Mouse (Mus musculus): ENCODE results near the gene Steap2. TPM values are rescaled to one million over a fixed set of nuclear protein-coding genes. Genes with fewer than 3 reads are reported as not detected.

Steap2 gene
- polyA plus RNA-seq, 2 experiments = 3.0 to 5.2 TPM

DNA sequence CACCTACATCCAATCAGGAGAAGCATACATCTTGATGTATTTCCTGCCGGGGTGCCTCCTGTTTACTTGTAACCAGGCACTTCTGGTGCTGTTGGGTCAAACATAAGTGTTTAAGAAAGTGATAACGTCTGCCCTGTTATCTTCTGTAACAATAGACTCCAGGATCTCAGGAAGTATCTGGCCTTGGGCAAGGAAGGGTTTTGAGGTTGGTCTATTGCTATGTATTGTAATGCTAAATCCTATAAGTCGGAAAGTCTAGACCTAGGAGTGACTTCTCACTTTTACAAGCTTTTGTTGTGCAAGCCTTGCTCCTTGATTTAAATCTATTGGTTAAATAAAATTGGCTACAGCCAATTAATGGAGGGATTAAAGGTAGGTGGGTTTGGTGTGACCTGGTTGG lies 4.5 kb upstream of the Steap2 start:
- ATAC-seq (ENCODE audit: insufficient read depth) = no peak
- no peaks in the 10 kb centered on the region for H3K36me3 ChIP-seq (replicated peaks; ENCODE audit: control insufficient read depth, insufficient read depth, low read depth)
- no peaks in the 10 kb centered on the region for H3K4me1 ChIP-seq (replicated peaks; ENCODE audit: control insufficient read depth in 2 of 2, insufficient read depth in 2 of 2, low read length in 1 of 2)
- H3K27me3 ChIP-seq (ENCODE audit: control insufficient read depth, insufficient read depth, low read length) = peaks cover 8% of the 10 kb centered on the region
- H3K9me3 ChIP-seq (ENCODE audit: control insufficient read depth, low read length) = no peaks in the 10 kb centered on the region
- 29% methylated on average over 3 of the region's 3 CpGs for WGBS (ENCODE audit: insufficient replicate concordance)
- no peak overlapping the region for H3K4me3 ChIP-seq (ENCODE audit: insufficient read depth in 1 of 2, low read depth in 2 of 2, low read length in 2 of 2)
- H3K4me2 ChIP-seq (ENCODE audit: low read depth) = no peak overlapping the region
- DNase-seq (ENCODE audit: low read depth in 3 of 3, low spot score in 3 of 3) = no peak
- H3K9ac ChIP-seq (replicated peaks) = no peak overlapping the region
- no peak overlapping the region for H3K27ac ChIP-seq
- no peak for TF ChIP-seq CTCF (IDR thresholded peaks at IDR 0.05; ENCODE audit: low read depth)
- no peak for TF ChIP-seq EP300 (IDR thresholded peaks at IDR 0.05; ENCODE audit: low read depth)

DNA sequence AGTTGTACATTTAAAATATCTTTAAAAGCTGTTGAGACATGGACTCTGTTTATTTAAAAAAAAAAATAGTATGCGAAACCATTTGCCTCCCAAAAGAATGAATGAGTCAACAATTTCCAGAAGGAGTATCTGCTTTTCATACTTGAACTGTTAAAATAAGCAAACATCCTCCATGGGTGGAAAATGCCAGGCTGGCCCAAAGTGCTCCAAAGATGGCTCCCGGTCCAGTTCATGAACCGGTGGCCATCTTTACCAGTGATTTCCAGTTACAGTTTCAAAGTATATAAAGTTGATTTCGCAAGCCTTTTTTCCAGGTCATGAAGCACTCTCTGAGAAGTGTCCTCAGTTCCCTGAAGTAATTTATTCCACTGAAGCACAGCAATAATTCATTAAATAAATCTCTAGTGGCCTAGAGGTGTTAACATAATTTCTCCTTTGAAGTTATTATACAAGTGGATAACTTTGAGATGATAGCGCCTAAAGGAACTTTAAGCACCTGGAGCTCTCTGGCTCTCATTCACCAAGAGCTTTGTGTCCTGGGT lies 1.1 kb upstream of the Steap2 start:
- no peak for TF ChIP-seq CTCF (IDR thresholded peaks at IDR 0.05; ENCODE audit: low read depth)
- TF ChIP-seq EP300 (IDR thresholded peaks at IDR 0.05; ENCODE audit: low read depth) = no peak
- no peaks in the 10 kb centered on the region for H3K4me1 ChIP-seq (replicated peaks; ENCODE audit: control insufficient read depth in 2 of 2, insufficient read depth in 2 of 2, low read length in 1 of 2)
- ATAC-seq (ENCODE audit: insufficient read depth) = no peak
- H3K9me3 ChIP-seq (ENCODE audit: control insufficient read depth, low read length) = no peaks in the 10 kb centered on the region
- DNase-seq (ENCODE audit: low read depth in 3 of 3, low spot score in 3 of 3) = no peak
- no peak overlapping the region for H3K4me3 ChIP-seq (ENCODE audit: insufficient read depth in 1 of 2, low read depth in 2 of 2, low read length in 2 of 2)
- no peak overlapping the region for H3K27ac ChIP-seq
- no peak overlapping the region for H3K4me2 ChIP-seq (ENCODE audit: low read depth)
- no peaks in the 10 kb centered on the region for H3K36me3 ChIP-seq (replicated peaks; ENCODE audit: control insufficient read depth, insufficient read depth, low read depth)
- WGBS (ENCODE audit: insufficient replicate concordance) = 71% methylated on average over 5 of the region's 5 CpGs
- H3K9ac ChIP-seq (replicated peaks) = no peak overlapping the region
- H3K27me3 ChIP-seq (ENCODE audit: control insufficient read depth, insufficient read depth, low read length) = peaks cover 22% of the 10 kb centered on the region

DNA sequence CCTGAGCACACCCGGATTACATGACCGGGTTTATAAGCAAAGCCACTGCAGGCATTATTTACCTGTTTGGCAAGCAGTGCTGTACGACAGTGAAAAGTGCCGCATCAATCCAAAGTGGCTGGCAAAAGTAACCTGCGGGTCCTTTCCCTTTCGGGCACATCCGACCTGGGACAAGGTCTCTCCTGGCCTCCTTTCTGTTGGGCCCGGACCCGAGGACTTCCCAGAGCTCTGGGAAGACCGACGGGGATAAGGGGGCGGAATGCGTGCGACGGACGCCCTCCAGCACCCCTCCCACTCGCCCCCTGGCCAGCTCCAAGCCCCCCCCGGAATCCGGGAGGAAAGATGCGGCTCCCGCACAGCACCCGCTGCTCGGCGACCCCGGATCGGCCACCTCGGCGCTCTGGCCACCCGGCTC lies 830 bp downstream of the Steap2 start:
- Histone ChIP-seq H3K4me1 (replicated peaks; ENCODE audit: control insufficient read depth in 2 of 2, insufficient read depth in 2 of 2, low read length in 1 of 2) (peaks cover 0 to 3% of the 10 kb centered on the region in 2 experiments; a peak in 1 of 4 replicates), H3K27ac (no peak overlapping the region), H3K4me3 (ENCODE audit: insufficient read depth in 1 of 2, low read depth in 2 of 2, low read length in 2 of 2) (peak overlapping the region; percentile 56 to 63)

DNA sequence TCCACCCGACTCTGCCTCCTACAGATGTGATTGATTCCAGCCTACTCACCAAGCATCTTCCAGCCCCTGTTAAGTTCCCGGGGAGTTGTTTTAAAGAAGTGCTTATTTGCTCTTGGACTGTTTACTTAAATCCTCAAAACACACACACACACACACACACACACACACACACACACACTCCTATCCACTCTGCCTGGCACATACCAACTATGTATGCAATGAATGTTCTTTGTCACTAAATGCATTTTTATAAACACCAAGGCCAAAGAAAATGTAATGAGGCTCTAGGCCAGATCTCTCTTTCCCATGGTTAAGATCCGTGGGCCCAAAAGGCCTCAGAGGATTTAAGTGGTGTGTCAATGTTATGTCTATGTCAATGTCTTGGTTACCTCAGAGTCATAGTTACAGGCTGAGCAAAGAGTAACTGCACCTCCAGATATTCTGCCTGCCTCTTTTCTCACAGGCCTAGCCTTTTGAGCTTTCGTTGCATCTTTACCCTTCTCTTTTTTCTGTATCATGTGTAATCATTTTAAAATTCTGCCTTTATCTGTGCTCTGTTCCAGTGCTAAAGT lies 2.1 kb downstream of the Steap2 start:
- Histone ChIP-seq H3K9me3 (ENCODE audit: control insufficient read depth, low read length) (no peaks in the 10 kb centered on the region), H3K9ac (replicated peaks) (no peak overlapping the region), H3K27ac (no peak overlapping the region), H3K4me2 (ENCODE audit: low read depth) (peak overlapping the region; percentile 30; the same call in 1 of the 2 replicates), H3K4me1 (replicated peaks; ENCODE audit: control insufficient read depth in 2 of 2, insufficient read depth in 2 of 2, low read length in 1 of 2) (peaks cover 0 to 3% of the 10 kb centered on the region in 2 experiments; a peak in 2 of 4 replicates), H3K36me3 (replicated peaks; ENCODE audit: control insufficient read depth, insufficient read depth, low read depth) (no peaks in the 10 kb centered on the region), H3K27me3 (ENCODE audit: control insufficient read depth, insufficient read depth, low read length) (peaks cover 22% of the 10 kb centered on the region), H3K4me3 (ENCODE audit: insufficient read depth in 1 of 2, low read depth in 2 of 2, low read length in 2 of 2) (no peak overlapping the region)
- ATAC-seq (ENCODE audit: insufficient read depth) = no peak
- no peak for TF ChIP-seq EP300 (IDR thresholded peaks at IDR 0.05; ENCODE audit: low read depth)
- TF ChIP-seq CTCF (IDR thresholded peaks at IDR 0.05; ENCODE audit: low read depth) = no peak
- 33% methylated on average over 4 of the region's 4 CpGs for WGBS (ENCODE audit: insufficient replicate concordance)
- no peak for DNase-seq (ENCODE audit: low read depth in 3 of 3, low spot score in 3 of 3)

More for the DNA sequence above, 830 bp downstream of the Steap2 start:
- peak overlapping the region; percentile 13; the same call in 1 of the 2 replicates for H3K9ac ChIP-seq (replicated peaks)
- H3K36me3 ChIP-seq (replicated peaks; ENCODE audit: control insufficient read depth, insufficient read depth, low read depth) = no peaks in the 10 kb centered on the region
- WGBS (ENCODE audit: insufficient replicate concordance) = under 1% methylated on average over 27 of the region's 29 CpGs
- peak overlapping the region; percentile 30 for H3K4me2 ChIP-seq (ENCODE audit: low read depth)
- DNase-seq (ENCODE audit: low read depth in 3 of 3, low spot score in 3 of 3) = no peak
- TF ChIP-seq EP300 (IDR thresholded peaks at IDR 0.05; ENCODE audit: low read depth) (no peak), CTCF (IDR thresholded peaks at IDR 0.05; ENCODE audit: low read depth) (no peak)
- 0 out of 2 replicates have a peak, but pooled peaks have one; percentile 15 for ATAC-seq (ENCODE audit: insufficient read depth)
- H3K27me3 ChIP-seq (ENCODE audit: control insufficient read depth, insufficient read depth, low read length) = peaks cover 22% of the 10 kb centered on the region
- H3K9me3 ChIP-seq (ENCODE audit: control insufficient read depth, low read length) = no peaks in the 10 kb centered on the region

DNA sequence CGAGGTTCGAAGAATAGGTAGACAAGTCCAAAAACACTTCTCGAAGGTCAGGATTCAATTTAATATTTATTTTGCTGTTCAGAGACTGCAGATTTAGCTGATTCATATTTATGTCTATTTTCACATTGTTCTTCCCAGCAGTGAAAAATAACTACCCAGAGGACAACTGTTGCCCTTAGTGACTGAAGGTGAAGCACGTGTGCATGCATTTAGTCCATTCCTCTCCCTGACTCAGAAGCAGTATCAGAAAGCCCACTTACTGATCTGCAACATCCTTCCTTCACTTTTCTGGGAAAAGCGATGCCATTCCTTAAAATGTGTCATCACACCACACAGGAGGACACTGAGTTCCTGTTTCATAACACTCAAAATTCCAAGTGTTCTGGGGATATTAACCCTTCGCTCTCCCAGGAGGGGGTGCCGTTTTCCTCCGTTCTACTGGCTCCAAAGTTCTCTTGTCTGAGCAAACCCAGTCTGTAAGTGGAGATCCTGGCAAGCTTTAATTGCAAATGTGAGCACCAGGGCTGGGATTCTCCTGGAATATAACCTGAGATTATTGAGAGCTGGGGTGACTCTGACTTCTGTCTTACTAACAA lies 5.3 kb downstream of the Steap2 start:
- DNase-seq (ENCODE audit: low read depth in 3 of 3, low spot score in 3 of 3) (no peak), ATAC-seq (ENCODE audit: insufficient read depth) (no peak)
- Histone ChIP-seq H3K4me3 (ENCODE audit: insufficient read depth in 1 of 2, low read depth in 2 of 2, low read length in 2 of 2) (no peak overlapping the region), H3K36me3 (replicated peaks; ENCODE audit: control insufficient read depth, insufficient read depth, low read depth) (no peaks in the 10 kb centered on the region), H3K27ac (no peak overlapping the region), H3K9me3 (ENCODE audit: control insufficient read depth, low read length) (no peaks in the 10 kb centered on the region), H3K4me2 (ENCODE audit: low read depth) (no peak overlapping the region), H3K27me3 (ENCODE audit: control insufficient read depth, insufficient read depth, low read length) (peaks cover 16% of the 10 kb centered on the region), H3K9ac (replicated peaks) (no peak overlapping the region), H3K4me1 (replicated peaks; ENCODE audit: control insufficient read depth in 2 of 2, insufficient read depth in 2 of 2, low read length in 1 of 2) (peaks cover 0 to 3% of the 10 kb centered on the region in 2 experiments; a peak in 2 of 4 replicates)
- TF ChIP-seq EP300 (IDR thresholded peaks at IDR 0.05; ENCODE audit: low read depth) = no peak
- WGBS (ENCODE audit: insufficient replicate concordance) = 55% methylated on average over 8 of the region's 8 CpGs
